Mouse (Mus musculus) olfactory bulb, adult 2 months (tissue): ENCODE data around the gene Npr2.

Experiments
- CTCF ChIP-seq: fragments of 200-500 bp; IDR thresholded peaks from 2 replicates; pipeline ENCODE4 v1.5.1; 2012; ENCODE audit warnings: low read depth, mild to moderate bottlenecking, low read length, moderate library complexity; ENCODE audit not compliant: insufficient read depth
- POLR2A ChIP-seq: fragments of 200-500 bp; IDR thresholded peaks from 2 replicates; pipeline ENCODE4 v1.6.1; 2012; ENCODE audit warnings: mild to moderate bottlenecking, low read depth, low read length, moderate library complexity; ENCODE audit not compliant: insufficient read depth

DNA sequence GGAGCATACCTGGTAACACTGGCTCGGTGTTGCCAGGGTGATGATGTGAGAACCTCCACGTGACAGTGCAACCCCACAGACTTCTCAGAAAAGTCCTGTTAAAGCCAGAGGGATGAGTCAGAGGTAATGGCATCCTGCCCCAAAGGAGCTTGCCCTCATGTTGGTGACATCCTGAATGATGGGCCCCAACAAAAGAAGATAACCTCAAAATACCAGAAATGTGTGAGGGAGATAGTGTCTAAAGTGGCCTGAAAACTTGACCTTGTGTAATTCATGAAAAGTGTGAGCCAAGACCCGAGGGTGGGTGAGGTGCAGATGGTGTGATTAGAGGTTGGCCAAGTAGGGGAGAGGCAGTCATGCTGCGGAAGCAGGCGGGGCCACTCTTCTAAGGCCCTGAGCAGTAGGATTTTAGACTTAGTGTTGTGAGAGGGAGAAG, 62.1 kb downstream of the Npr2 start:
- no peak for TF ChIP-seq CTCF
- TF ChIP-seq POLR2A: no peak
